Mouse (Mus musculus) right cerebral cortex, postnatal 14 days (tissue): ENCODE results near the gene Olfr635.
"Not testable (repeated sequence)": the region's sequence is repeated elsewhere in the genome, so short reads cannot be mapped to it uniquely, and the experiment has no call there.

Experiments used
- DNase-seq: peaks from one replicate; pipeline ENCODE4 v3.0.0; 2022

The Olfr635 gene

DNA sequence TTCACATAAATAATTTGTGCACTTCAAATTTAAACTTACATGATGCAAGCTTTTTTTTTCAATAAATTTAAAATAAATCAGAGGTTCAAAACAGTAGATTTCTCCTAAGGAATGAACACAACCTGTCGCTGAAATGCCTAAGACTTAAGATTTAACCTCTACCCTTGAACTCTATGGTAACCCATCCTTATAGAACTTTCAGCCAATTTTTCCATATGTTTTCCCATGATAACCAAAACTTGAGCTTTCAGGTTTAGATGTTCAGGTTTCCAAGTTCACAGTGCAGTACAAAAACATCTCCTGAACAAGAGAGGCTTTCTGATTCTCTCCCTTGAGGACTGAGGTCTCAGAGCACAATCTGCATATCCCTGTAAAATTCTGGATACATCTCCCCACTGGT, at the start of gene Olfr635:
Gene Olfr635 (plus strand): TSS at position 301 of the 400 bp plus-strand sequence.
- no peak for DNase-seq

DNA sequence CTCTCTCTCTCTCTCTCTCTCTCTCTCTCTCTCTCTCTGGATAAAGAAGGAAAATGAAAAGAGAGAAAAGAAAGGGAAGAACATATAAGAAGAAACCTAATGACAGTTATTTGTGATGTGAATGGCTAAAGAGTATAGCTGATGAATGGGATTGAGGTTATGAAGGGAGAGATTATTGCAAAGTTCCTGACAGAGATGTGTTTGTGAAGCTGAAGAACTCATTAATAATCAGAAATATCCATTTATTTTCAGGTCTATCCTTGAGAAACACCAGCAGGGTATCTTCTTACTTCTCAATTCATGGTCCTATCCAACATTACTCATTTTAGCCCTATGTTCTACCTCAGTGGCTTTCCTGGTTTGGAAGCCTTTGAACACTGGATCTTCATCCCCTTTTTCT, 42.4 kb upstream of the Olfr635 start, which contains the start of gene Olfr631:
Gene Olfr631 (plus strand): TSS at position 301 of the 400 bp plus-strand sequence.
- no peak for DNase-seq

DNA sequence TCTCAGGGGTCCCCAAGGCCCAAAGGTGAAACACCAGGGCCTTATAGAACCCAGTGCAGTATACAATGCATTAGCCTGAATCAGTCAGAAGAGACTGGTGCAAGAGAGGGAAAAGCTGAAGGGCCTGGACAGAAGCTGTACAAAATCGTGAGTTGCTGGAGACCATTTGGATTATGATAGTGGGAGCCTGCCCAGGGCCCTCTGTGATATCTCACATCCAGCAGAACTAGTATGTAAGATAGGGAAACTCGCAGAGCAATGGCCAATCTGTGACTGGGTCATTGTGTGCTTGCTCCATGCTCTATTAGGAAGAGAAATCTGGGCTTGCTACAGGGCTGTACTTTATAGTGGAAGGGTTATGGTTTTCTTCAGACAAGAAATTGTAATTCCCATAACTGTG, 36.7 kb upstream of the Olfr635 start, which contains the start of gene Olfr632:
Gene Olfr632 (plus strand): TSS at position 84 of the 400 bp plus-strand sequence.
- DNase-seq = no peak

DNA sequence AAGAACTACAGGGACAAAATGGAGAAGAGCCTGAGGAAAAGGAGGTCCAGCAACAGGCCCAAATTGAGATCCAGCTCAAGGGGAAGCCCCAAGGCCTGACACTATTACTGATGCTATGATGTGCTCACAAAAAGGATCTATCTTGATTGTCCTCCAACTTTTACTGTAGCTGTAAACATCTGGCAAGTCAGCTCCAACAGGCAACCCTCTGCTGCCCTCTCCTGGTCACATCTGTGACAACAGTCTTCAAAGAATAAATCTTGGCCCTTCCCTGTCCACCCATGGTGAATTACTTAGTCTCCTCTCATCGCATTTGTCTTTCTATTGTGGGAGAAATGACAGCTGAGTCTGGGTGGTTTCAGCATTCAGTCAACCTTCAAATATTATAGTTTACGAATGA, 28.2 kb upstream of the Olfr635 start:
- peak; percentile 7 for DNase-seq

DNA sequence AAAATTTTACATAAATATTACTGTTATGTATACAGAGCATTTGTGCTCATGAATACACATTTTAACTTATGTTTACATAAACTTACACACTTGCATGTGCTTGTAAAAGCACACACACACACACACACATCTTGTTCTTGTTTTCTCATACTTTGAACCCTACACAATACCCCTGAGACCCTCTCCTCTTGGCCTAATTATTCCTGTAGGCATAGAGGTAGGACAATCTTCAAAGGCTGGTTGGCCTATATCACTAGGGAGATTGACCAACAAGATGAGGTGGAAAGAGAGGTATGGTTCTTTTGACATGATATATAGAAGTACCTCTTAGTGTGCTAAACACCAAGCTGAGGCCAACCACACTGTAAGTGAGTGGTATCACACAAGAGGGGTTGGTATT, 26.8 kb upstream of the Olfr635 start, which contains the start of gene Olfr633:
Gene Olfr633 (plus strand): TSS at position 301 of the 400 bp plus-strand sequence.
- DNase-seq = no peak

DNA sequence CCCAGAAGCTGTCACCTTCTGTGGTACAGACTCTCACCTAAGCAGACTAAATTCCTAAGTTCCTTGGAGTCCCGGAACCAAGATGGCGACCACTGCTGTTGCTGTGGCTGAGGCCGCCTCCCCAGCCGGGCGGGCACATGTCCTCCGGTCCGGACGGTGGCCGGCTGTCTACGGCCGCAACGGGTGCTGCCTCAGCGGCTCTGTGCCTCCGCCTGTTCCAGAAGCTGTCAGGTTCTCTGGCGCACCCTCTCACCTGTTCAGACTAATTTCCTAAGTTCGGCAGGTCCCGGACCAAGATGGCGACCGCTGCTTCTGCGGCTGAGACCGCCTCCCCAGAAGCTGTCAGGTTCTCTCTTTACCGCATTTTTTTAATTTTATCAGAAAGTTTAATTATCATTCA, 4.1 kb upstream of the Olfr635 start:
- DNase-seq = not testable (repeated sequence)

DNA sequence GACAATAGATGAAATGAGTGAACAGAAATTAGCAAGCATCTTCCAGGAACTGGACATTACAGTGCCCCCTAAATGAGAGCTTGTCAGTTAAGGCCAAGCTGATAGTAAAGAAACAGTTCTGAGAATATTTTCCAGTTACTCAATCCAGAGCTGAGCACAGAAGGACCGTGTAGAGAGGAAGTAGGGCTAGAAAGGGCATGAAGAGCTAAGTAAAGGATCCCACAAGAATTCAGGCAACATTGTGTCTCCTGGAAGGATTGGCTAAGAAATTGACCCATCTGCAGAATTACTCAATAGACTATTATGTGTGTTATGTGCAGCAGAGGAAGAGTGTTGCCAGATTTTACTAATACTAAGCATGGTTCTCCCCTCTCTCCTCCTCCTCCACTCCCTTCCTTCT, 830 bp downstream of the Olfr635 start:
- no peak for DNase-seq

DNA sequence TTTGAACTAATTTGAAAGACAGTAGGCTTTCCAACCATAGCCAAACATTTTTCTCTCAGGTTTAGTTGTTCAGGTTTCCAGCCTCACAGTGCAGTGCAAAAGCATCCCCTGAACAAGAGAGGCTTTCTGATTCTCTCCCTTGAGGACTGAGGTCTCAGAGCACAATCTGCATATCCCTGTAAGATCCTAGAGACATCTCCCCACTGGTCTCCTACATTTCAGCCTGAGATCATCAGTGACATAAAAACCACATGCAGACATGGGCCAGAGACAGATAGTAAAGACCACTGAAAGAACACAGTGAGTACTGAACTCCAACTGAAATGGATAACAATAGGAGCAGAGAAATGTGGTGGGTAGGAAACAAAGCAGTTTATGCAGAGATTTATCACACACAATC, 27.5 kb downstream of the Olfr635 start, which contains the start of gene Olfr638:
Gene Olfr638 (plus strand): TSS at position 301 of the 400 bp plus-strand sequence.
- DNase-seq = no peak

DNA sequence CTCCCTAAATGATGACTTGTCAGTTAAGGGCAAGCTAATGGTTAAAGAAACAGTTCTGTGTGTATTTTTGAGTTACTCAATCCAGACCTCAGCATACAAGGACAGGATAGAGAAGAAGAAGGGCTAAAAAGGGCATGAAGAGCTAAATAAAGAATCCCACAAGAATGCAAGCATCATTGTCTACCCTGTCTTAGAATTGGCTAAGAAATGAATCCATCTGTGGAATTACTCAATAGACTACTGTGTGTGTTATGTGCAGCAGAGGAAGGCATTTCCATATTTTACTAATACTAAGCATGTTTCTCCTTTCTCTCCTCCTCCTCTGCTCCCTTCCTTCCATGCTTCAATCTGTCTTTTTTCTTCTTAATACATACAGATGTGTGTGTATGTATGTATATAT, 28.2 kb downstream of the Olfr635 start:
- DNase-seq = no peak

DNA sequence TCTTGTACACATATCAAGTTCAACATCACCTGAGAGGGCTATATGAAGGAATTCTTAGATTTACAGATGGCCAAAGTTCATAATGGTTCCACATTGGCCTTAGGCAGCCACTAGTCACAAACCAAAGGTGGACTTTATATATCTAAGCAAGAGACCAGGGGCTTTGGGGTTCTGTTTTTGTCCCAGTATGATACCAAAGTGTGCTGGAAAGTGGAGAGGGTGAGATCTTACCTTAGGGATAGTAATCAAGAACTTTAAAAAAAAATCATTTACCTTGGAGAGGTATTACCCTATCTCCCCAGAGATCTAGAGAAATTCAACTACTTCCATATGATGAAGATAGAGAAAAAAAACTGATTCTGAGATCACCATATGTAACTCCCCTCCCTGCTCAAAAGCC, 46.3 kb downstream of the Olfr635 start, which contains the start of gene Olfr639:
Gene Olfr639 (minus strand): TSS at position 101 of the 400 bp plus-strand sequence.
- no peak for DNase-seq

DNA sequence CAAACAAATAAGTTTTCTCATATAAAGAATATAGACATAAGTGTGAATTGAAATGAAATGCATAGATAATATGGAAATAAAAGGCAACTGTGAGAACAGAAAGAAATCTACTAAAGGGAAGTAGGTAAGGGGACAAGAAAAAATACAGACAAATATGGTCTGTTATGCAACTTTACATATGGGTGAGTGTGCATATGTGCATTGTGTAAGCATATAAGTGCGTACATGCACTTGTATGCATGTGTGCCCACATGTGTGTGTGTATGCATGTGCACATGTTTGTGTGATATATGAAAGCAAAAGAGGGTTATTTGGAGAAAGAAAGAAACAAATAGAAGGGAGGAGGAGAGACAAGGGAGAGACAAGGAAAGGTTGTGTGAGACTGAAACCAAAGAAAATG, 48.0 kb downstream of the Olfr635 start:
- no peak for DNase-seq

DNA sequence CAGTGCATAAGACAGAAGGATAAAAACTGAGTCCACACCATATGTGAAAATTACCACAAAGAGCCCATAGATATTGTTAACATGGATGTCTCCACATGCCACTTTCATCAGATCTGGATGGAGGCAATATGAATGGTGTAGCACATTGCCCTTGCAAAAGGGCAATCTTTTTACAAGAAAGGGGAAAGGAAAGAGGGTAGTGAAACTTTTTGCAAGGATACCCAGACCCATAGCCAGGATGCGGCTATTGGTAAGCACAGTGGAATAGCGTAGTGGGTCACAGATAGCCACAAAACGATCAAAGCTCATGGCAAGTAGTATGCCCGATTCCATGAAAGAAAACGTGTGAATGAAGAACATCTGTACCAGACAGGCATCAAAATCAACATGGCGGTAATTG, 50.7 kb downstream of the Olfr635 start:
- DNase-seq = no peak

DNA sequence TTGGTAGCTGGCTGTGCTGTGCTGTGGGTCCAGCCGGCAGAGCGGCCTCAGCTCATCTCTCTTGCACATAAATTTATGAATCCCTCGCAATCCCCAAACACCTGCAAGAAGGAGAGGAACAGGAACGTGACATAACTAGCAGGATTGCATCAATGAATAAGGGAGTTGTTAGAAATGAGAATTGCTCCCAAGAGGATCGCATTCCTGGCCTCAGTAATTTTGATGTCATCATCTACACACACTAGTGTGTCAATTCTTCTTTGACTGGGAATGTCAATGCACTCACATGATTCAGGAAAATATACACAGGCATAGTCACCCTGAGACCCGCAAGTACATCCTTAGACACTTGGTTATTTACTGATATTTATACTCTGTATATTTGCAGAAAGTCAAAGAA, 54.5 kb downstream of the Olfr635 start, which contains the start of gene Olfr640:
Gene Olfr640 (minus strand): TSS at position 101 of the 400 bp plus-strand sequence.
- DNase-seq = no peak

DNA sequence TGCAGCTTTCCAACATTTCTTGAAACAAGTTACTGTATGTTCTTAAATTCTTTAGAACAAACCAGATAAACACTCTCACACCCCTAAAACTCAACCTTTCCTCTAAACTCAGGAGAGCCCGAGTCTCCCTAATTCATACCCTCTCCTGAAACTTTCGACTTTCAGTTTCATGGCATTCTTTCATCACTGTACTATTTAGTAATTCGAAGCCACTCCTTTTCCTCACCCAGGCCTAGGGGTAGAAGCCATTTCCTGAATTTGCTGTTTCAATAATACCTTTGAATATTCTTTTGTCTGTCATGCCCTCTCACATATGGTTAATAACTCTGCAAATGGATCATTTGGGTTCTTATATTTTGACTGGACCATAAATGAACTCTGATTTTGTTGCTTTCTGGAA, 56.0 kb downstream of the Olfr635 start:
- DNase-seq = no peak

DNA sequence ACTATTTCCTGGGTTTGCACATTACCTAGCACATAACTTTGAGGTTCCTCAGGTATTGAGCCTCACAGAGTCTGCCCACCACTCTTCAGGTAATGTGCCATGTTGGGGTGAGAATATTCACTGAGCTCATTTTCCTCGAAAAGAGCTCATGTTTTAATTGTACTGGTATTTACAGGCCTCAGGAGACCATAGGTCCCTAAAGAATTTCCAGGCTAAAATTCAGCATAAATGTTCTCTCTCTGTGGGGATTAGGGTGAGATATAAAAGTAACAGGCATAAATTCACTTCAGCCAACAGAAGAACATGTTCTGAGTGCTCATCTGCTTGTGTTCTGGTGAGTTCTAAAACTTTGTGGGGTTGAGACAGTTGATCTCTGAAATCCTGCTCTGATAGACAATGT, 64.2 kb downstream of the Olfr635 start, which contains the start of gene Olfr641:
Gene Olfr641 (plus strand): TSS at position 301 of the 400 bp plus-strand sequence.
- no peak for DNase-seq
